Mouse (Mus musculus) embryonic fibroblast, embryonic 13.5 days (primary cell): ENCODE measurements around the gene Bloc1s3. TPM values are rescaled to one million over a fixed set of nuclear protein-coding genes. Genes with fewer than 3 reads are reported as not detected.

Experiments
- H3K27ac ChIP-seq: 2 replicates; pipeline ENCODE4 v1.5.1; 2012; ENCODE audit warnings: low read length, control low read depth, inconsistent platforms; ENCODE audit not compliant: insufficient read depth
- H3K4me1 ChIP-seq: 2 replicates; pipeline ENCODE4 v1.6.1; 2011; ENCODE audit warnings: low read length; ENCODE audit not compliant: control insufficient read depth, insufficient read depth
- H3K4me3 ChIP-seq: 2 replicates; pipeline ENCODE4 v1.5.1; 2011; ENCODE audit warnings: mild to moderate bottlenecking, control low read depth, low read length; ENCODE audit not compliant: insufficient read depth
- CTCF ChIP-seq: IDR thresholded peaks from 2 replicates; pipeline ENCODE4 v1.5.1; 2011; ENCODE audit warnings: mild to moderate bottlenecking, control low read depth, low read length, moderate library complexity, borderline replicate concordance; ENCODE audit not compliant: insufficient read depth
- POLR2A ChIP-seq: IDR thresholded peaks from 2 replicates; pipeline ENCODE4 v1.6.1; 2011; ENCODE audit warnings: low read depth, mild to moderate bottlenecking, control low read depth, low read length, moderate library complexity
- polyA plus RNA-seq: library from polyadenylated mRNA; stranded (reverse); fragments of >200 nt; gene quantifications from 2 replicates; pipeline ENCODE4 v1.2.4, GENCODE M21; 2011; ENCODE audit warnings: low read depth; ENCODE audit not compliant: missing spikeins, insufficient read length

Gene Bloc1s3
- polyA plus RNA-seq, 1 experiment = 6.1 TPM

- Histone ChIP-seq H3K27ac (no peak overlapping the region), H3K4me1 (no peaks in the 10 kb centered on the region), H3K4me3 (no peak overlapping the region)
- no peak for TF ChIP-seq POLR2A
- no peak for TF ChIP-seq CTCF
Observed at GRCm38 (mm10) chr7:19483281-19483680, 24.9 kb downstream of the Bloc1s3 start.

- Histone ChIP-seq H3K4me1 (no peaks in the 10 kb centered on the region), H3K4me3 (no peak overlapping the region), H3K27ac (no peak overlapping the region)
- TF ChIP-seq POLR2A (no peak), CTCF (no peak)
Observed at GRCm38 (mm10) chr7:19477624-19478384, 30.4 kb downstream of the Bloc1s3 start.

GRCm38 (mm10) chr7:19477084-19477483 is 31.1 kb downstream of the Bloc1s3 start:
- TF ChIP-seq POLR2A = no peak
- TF ChIP-seq CTCF = no peak
- Histone ChIP-seq H3K4me1 (no peaks in the 10 kb centered on the region), H3K27ac (no peak overlapping the region), H3K4me3 (no peak overlapping the region)

- Histone ChIP-seq H3K4me3 (peak overlapping the region; percentile 50), H3K4me1 (no peaks in the 10 kb centered on the region), H3K27ac (no peak overlapping the region)
- TF ChIP-seq POLR2A (peak; percentile 25; the same call in 1 of the 2 replicates), CTCF (no peak)
Observed at GRCm38 (mm10) chr7:19473875-19474443, 34.2 kb downstream of the Bloc1s3 start.

- no peaks in the 10 kb centered on the region for H3K4me1 ChIP-seq
- TF ChIP-seq POLR2A (no peak), CTCF (no peak)
- no peak overlapping the region for H3K4me3 ChIP-seq
- no peak overlapping the region for H3K27ac ChIP-seq
Observed at GRCm38 (mm10) chr7:19472403-19472802, 35.8 kb downstream of the Bloc1s3 start.

GRCm38 (mm10) chr7:19470308-19470707 is 37.9 kb downstream of the Bloc1s3 start:
- no peak for TF ChIP-seq POLR2A
- TF ChIP-seq CTCF = no peak
- no peaks in the 10 kb centered on the region for H3K4me1 ChIP-seq
- H3K27ac ChIP-seq = no peak overlapping the region
- no peak overlapping the region for H3K4me3 ChIP-seq

- Histone ChIP-seq H3K4me3 (no peak overlapping the region), H3K4me1 (0 out of 2 replicates have a peak, but pooled peaks cover 3% of the 10 kb centered on the region), H3K27ac (no peak overlapping the region)
- TF ChIP-seq CTCF (no peak), POLR2A (no peak)
Observed at GRCm38 (mm10) chr7:19469404-19469803, 38.8 kb downstream of the Bloc1s3 start.

GRCm38 (mm10) chr7:19468279-19468678 is 39.9 kb downstream of the Bloc1s3 start:
- Histone ChIP-seq H3K4me3 (no peak overlapping the region), H3K27ac (no peak overlapping the region), H3K4me1 (0 out of 2 replicates have a peak, but pooled peaks cover 4% of the 10 kb centered on the region)
- TF ChIP-seq POLR2A = no peak
- TF ChIP-seq CTCF = no peak

- TF ChIP-seq POLR2A = no peak
- TF ChIP-seq CTCF = no peak
- Histone ChIP-seq H3K4me3 (no peak overlapping the region), H3K4me1 (0 out of 2 replicates have a peak, but pooled peaks cover 4% of the 10 kb centered on the region), H3K27ac (no peak overlapping the region)
Observed at GRCm38 (mm10) chr7:19467638-19468037, 40.5 kb downstream of the Bloc1s3 start.

- TF ChIP-seq POLR2A (no peak), CTCF (no peak)
- Histone ChIP-seq H3K27ac (no peak overlapping the region), H3K4me3 (no peak overlapping the region), H3K4me1 (0 out of 2 replicates have a peak, but pooled peaks cover 4% of the 10 kb centered on the region)
Observed at GRCm38 (mm10) chr7:19466602-19467145, 41.5 kb downstream of the Bloc1s3 start.
